Mouse (Mus musculus) lung, postnatal 0 days (tissue): Measurements from ENCODE around the gene Mypn. TPM values are rescaled to one million over a fixed set of nuclear protein-coding genes. Genes with fewer than 3 reads are reported as not detected.
A peak's percentile ranks its signal among the peaks of the same experiment; 100 is the strongest.

Experiments
- ATAC-seq: fragments of 200-750 bp; cut with Nextera tagmentation; 2 replicates; pipeline ENCODE4 v1.8.0; 2017; ENCODE audit warnings: moderate library complexity
- DNase-seq: peaks from one replicate; pipeline ENCODE4 v3.0.0-alpha.2; 2016; ENCODE audit warnings: low spot score
- H3K27ac ChIP-seq: fragments of 300-500 bp; sonication (generic); 2 replicates; pipeline ENCODE4 v1.5.1; 2014; ENCODE audit warnings: antibody characterized with exemption, mild to moderate bottlenecking, low read length, mixed read lengths
- H3K27me3 ChIP-seq: fragments of 300-500 bp; sonication (generic); replicated peaks from 2 replicates; pipeline ENCODE4 v1.6.1; 2014; ENCODE audit warnings: low read length, mixed read lengths; ENCODE audit not compliant: insufficient read depth
- H3K36me3 ChIP-seq: fragments of 300-500 bp; sonication (generic); 2 replicates; pipeline ENCODE4 v1.6.1; 2014; ENCODE audit warnings: low read length, mixed read lengths; ENCODE audit not compliant: insufficient read depth
- H3K4me1 ChIP-seq: fragments of 300-500 bp; sonication (generic); 2 replicates; pipeline ENCODE4 v1.6.1; 2014; ENCODE audit warnings: antibody characterized with exemption, low read depth, low read length, mixed read lengths; ENCODE audit not compliant: insufficient read depth
- H3K4me2 ChIP-seq: fragments of 300-500 bp; sonication (generic); replicated peaks from 2 replicates; pipeline ENCODE4 v1.6.1; 2014; ENCODE audit warnings: low read depth, mild to moderate bottlenecking, low read length, moderate library complexity, mixed read lengths
- H3K4me3 ChIP-seq: fragments of 300-500 bp; sonication (generic); 2 replicates; pipeline ENCODE4 v1.5.1; 2014; ENCODE audit warnings: low read depth, low read length
- H3K9ac ChIP-seq: fragments of 300-500 bp; sonication (generic); replicated peaks from 2 replicates; pipeline ENCODE4 v1.6.1; 2014; ENCODE audit warnings: low read depth, mild to moderate bottlenecking
- H3K9me3 ChIP-seq: fragments of 300-500 bp; sonication (generic); 2 replicates; pipeline ENCODE4 v1.6.1; 2016; ENCODE audit warnings: low read length, mixed read lengths
- CTCF ChIP-seq: IDR thresholded peaks from 2 replicates; pipeline ENCODE4 v1.5.1; 2016; ENCODE audit warnings: antibody characterized with exemption, mild to moderate bottlenecking
- EP300 ChIP-seq: IDR thresholded peaks from 2 replicates; pipeline ENCODE4 v1.6.1; 2016; ENCODE audit warnings: antibody characterized with exemption, mild to moderate bottlenecking, control low read depth
- WGBS: fragments of 180-500 bp; shearing (Covaris S2); extraction: QIAGEN DNeasy Blood & Tissue Kit; methylation state at CpG from one replicate; pipeline ENCODE4 v1.1.7; 2014; 5-methylcytosine and 5-hydroxymethylcytosine counted together
- polyA plus RNA-seq: library from polyadenylated mRNA; unstranded; fragments of >200 nt; fragmentation: Nextera tagmentation; extraction: Ambion mirVana; gene quantifications from 2 replicates; pipeline ENCODE4 v1.2.1, GENCODE M21; 2015

The Mypn gene
- polyA plus RNA-seq, 1 experiment from 2014 or later, result 0.16 TPM

GRCm38 (mm10) chr10:63136436-63136835, 67.3 kb downstream of the Mypn start:
- H3K36me3 ChIP-seq, result no peaks in the 10 kb centered on the region
- TF ChIP-seq CTCF, result no peak
- no peak for TF ChIP-seq EP300
- WGBS, result 68% methylated on average over 6 of the region's 6 CpGs
- no peaks in the 10 kb centered on the region for H3K4me1 ChIP-seq
- no peak overlapping the region for H3K4me3 ChIP-seq
- H3K27me3 ChIP-seq, result no peaks in the 10 kb centered on the region
- H3K9ac ChIP-seq, result no peak overlapping the region
- no peaks in the 10 kb centered on the region for H3K9me3 ChIP-seq
- DNase-seq, result no peak
- H3K4me2 ChIP-seq, result no peak overlapping the region
- no peak overlapping the region for H3K27ac ChIP-seq
- ATAC-seq, result no peak

- Histone ChIP-seq H3K27ac (no peak overlapping the region), H3K36me3 (no peaks in the 10 kb centered on the region), H3K4me3 (no peak overlapping the region), H3K27me3 (no peaks in the 10 kb centered on the region), H3K4me2 (no peak overlapping the region), H3K9me3 (no peaks in the 10 kb centered on the region), H3K4me1 (no peaks in the 10 kb centered on the region), H3K9ac (no peak overlapping the region)
- DNase-seq, result no peak
- no peak for ATAC-seq
- 47% methylated on average over 12 of the region's 12 CpGs for WGBS
- no peak for TF ChIP-seq EP300
- TF ChIP-seq CTCF, result no peak
These were observed 68.1 kb downstream of the Mypn start for GRCm38 (mm10) chr10:63135680-63136079.

- 87% methylated on average over 4 of the region's 4 CpGs for WGBS
These were observed 70.4 kb downstream of the Mypn start for GRCm38 (mm10) chr10:63133326-63133725.

GRCm38 (mm10) chr10:63132356-63132755, 71.4 kb downstream of the Mypn start:
- Histone ChIP-seq H3K9me3 (no peaks in the 10 kb centered on the region), H3K27me3 (no peaks in the 10 kb centered on the region), H3K4me3 (no peak overlapping the region), H3K9ac (no peak overlapping the region), H3K4me1 (no peaks in the 10 kb centered on the region), H3K4me2 (no peak overlapping the region), H3K36me3 (no peaks in the 10 kb centered on the region), H3K27ac (no peak overlapping the region)
- ATAC-seq (no peak), DNase-seq (no peak)
- TF ChIP-seq EP300 (no peak), CTCF (no peak)
- 83% methylated on average over 6 of the region's 6 CpGs for WGBS

More at GRCm38 (mm10) chr10:63133326-63133725, 70.4 kb downstream of the Mypn start:
- Histone ChIP-seq H3K27ac (no peak overlapping the region), H3K27me3 (no peaks in the 10 kb centered on the region), H3K4me3 (no peak overlapping the region), H3K9me3 (no peaks in the 10 kb centered on the region), H3K36me3 (no peaks in the 10 kb centered on the region), H3K9ac (no peak overlapping the region), H3K4me1 (no peaks in the 10 kb centered on the region), H3K4me2 (no peak overlapping the region)
- no peak for TF ChIP-seq CTCF
- TF ChIP-seq EP300, result no peak
- ATAC-seq (no peak), DNase-seq (no peak)

- no peaks in the 10 kb centered on the region for H3K27me3 ChIP-seq
- no peak for ATAC-seq
- no peak overlapping the region for H3K4me2 ChIP-seq
- 73% methylated on average over 7 of the region's 7 CpGs for WGBS
- H3K9me3 ChIP-seq, result no peaks in the 10 kb centered on the region
- DNase-seq, result no peak
- H3K9ac ChIP-seq, result no peak overlapping the region
- H3K4me1 ChIP-seq, result no peaks in the 10 kb centered on the region
- H3K4me3 ChIP-seq, result no peak overlapping the region
- no peak for TF ChIP-seq EP300
- no peak for TF ChIP-seq CTCF
- no peak overlapping the region for H3K27ac ChIP-seq
- no peaks in the 10 kb centered on the region for H3K36me3 ChIP-seq
These were observed 73.3 kb downstream of the Mypn start for GRCm38 (mm10) chr10:63130500-63130899.

GRCm38 (mm10) chr10:63128256-63128655, 75.5 kb downstream of the Mypn start:
- no peak overlapping the region for H3K27ac ChIP-seq
- TF ChIP-seq EP300, result no peak
- TF ChIP-seq CTCF, result no peak
- H3K4me3 ChIP-seq, result no peak overlapping the region
- DNase-seq (peak; percentile 44), ATAC-seq (peak; percentile 68)
- WGBS, result 34% methylated on average over 7 of the region's 7 CpGs
- no peaks in the 10 kb centered on the region for H3K9me3 ChIP-seq
- no peaks in the 10 kb centered on the region for H3K36me3 ChIP-seq
- no peaks in the 10 kb centered on the region for H3K27me3 ChIP-seq
- H3K9ac ChIP-seq, result no peak overlapping the region
- no peaks in the 10 kb centered on the region for H3K4me1 ChIP-seq
- no peak overlapping the region for H3K4me2 ChIP-seq

GRCm38 (mm10) chr10:63127156-63127555, 76.6 kb downstream of the Mypn start:
- TF ChIP-seq CTCF (no peak), EP300 (no peak)
- no peak overlapping the region for H3K27ac ChIP-seq
- ATAC-seq (no peak), DNase-seq (no peak)
- H3K27me3 ChIP-seq, result no peaks in the 10 kb centered on the region
- H3K9me3 ChIP-seq, result no peaks in the 10 kb centered on the region
- no peaks in the 10 kb centered on the region for H3K36me3 ChIP-seq
- no peak overlapping the region for H3K4me3 ChIP-seq
- 83% methylated on average over 6 of the region's 6 CpGs for WGBS
- no peak overlapping the region for H3K9ac ChIP-seq
- H3K4me1 ChIP-seq, result no peaks in the 10 kb centered on the region
- no peak overlapping the region for H3K4me2 ChIP-seq
